Mouse (Mus musculus): ENCODE measurements at regions not wholly inside any gene's neighbourhood (a gene's known extent, or its start where the extent isn't known, plus 50 kb on each side); places are given as distances from the start of the nearest gene placed in this dataset.

GRCm38 (mm10) chr12:107438506-107438905 is 49.9 kb upstream of the 3110018I06Rik start:
- no peaks in the 10 kb centered on the region for H3K4me1 ChIP-seq (ENCODE audit: control insufficient read depth, insufficient read depth, low read length)
- DNase-seq (ENCODE audit: low spot score, missing footprints) (no peak), ATAC-seq (ENCODE audit: low FRiP score) (no peak)
- no peak overlapping the region for H3K27ac ChIP-seq (ENCODE audit: low read depth, low read length)
- 79% methylated on average over 4 of the region's 4 CpGs for WGBS
- H3K9me3 ChIP-seq (ENCODE audit: control insufficient read depth, low read length): no peaks in the 10 kb centered on the region
- H3K4me2 ChIP-seq: no peak overlapping the region
- H3K36me3 ChIP-seq (ENCODE audit: control insufficient read depth, insufficient read depth, low read length): no peaks in the 10 kb centered on the region
- no peaks in the 10 kb centered on the region for H3K27me3 ChIP-seq (ENCODE audit: control insufficient read depth, insufficient read depth, low read length)
- H3K9ac ChIP-seq (ENCODE audit: low read length): no peak overlapping the region
- no peak overlapping the region for H3K4me3 ChIP-seq (ENCODE audit: low read depth, low read length)
